Mouse (Mus musculus): ENCODE data around the gene Klhl29.

GRCm38 (mm10) chr12:5245207-5245597 lies 130.3 kb downstream of the Klhl29 start:
- TF ChIP-seq JUND (IDR thresholded peaks at IDR 0.05; ENCODE audit: low read depth, low read length) (no peak), EP300 (IDR thresholded peaks at IDR 0.05; ENCODE audit: low read depth in 1 of 2, low read length in 2 of 2) (no peak), BHLHE40 (IDR thresholded peaks at IDR 0.05; ENCODE audit: borderline replicate concordance, low read depth, low read length) (no peak), MEF2A (IDR thresholded peaks at IDR 0.05; ENCODE audit: extremely low read depth, insufficient replicate concordance, low read depth, low read length, poor library complexity, severe bottlenecking) (no peak), ZNF384 (IDR thresholded peaks at IDR 0.05; ENCODE audit: low read depth, low read length) (no peak), POLR2A (IDR thresholded peaks at IDR 0.05; ENCODE audit: control insufficient read depth in 1 of 2, insufficient read depth in 1 of 2, low read depth in 1 of 2, low read length in 2 of 2, poor library complexity in 1 of 2) (no peak), MXI1 (IDR thresholded peaks at IDR 0.05; ENCODE audit: low read depth, low read length) (no peak), CTCF (IDR thresholded peaks at IDR 0.05 in 2 of 3, conservative IDR thresholded peaks at IDR 0.05 in 1 of 3; ENCODE audit: control insufficient read depth in 1 of 3, insufficient read depth in 1 of 3, low read depth in 2 of 3, low read length in 3 of 3, poor library complexity in 1 of 3, severe bottlenecking in 1 of 3) (no peak), TAL1 (IDR thresholded peaks at IDR 0.05; ENCODE audit: low read length) (no peak), GATA1 (IDR thresholded peaks at IDR 0.05; ENCODE audit: low read depth, low read length) (no peak), KAT2A (conservative IDR thresholded peaks at IDR 0.05; ENCODE audit: low read depth, low read length) (no peak), MAZ (IDR thresholded peaks at IDR 0.05; ENCODE audit: low read depth, low read length) (no peak), GABPA (IDR thresholded peaks at IDR 0.05; ENCODE audit: low read depth, low read length) (no peak), TCF12 (IDR thresholded peaks at IDR 0.05; ENCODE audit: low read depth, low read length) (no peak)
